Mouse (Mus musculus) erythroblast, embryonic 14.5 days (primary cell): ENCODE data around the gene Klc4.

Source experiments
- GATA1 ChIP-seq: IDR thresholded peaks from 2 replicates; pipeline ENCODE4 v1.6.1; 2012; ENCODE audit warnings: low read length, inconsistent platforms, mixed read lengths
- TAL1 ChIP-seq: IDR thresholded peaks from 3 replicates; pipeline ENCODE4 v1.6.1; 2012; ENCODE audit warnings: low read length, inconsistent platforms, mixed read lengths

- TF ChIP-seq TAL1 (no peak), GATA1 (no peak)
Observed at GRCm38 (mm10) chr17:46646322-46646662, 470 bp upstream of the Klc4 start.
